Mouse (Mus musculus): ENCODE results near the gene Tmem174. TPM values are rescaled to one million over a fixed set of nuclear protein-coding genes. Genes with fewer than 3 reads are reported as not detected.

The Tmem174 gene
- not detected for polyA plus RNA-seq (2017; shearing (Covaris generic))

GRCm38 (mm10) chr13:98637145-98637544 is at the start of gene Tmem174:
Tmem174 (minus strand) TSS chr13:98637410.

Other genes starting within 250 kb of the Tmem174 start
- gene Gm10320, start 145.4 kb downstream of the Tmem174 start, polyA plus RNA-seq (2017; shearing (Covaris generic)) = not detected
- not detected for gene Tmem171, start 57.4 kb upstream of the Tmem174 start, polyA plus RNA-seq (2017; shearing (Covaris generic))
- 56.5 TPM for gene Fcho2, start 178.0 kb upstream of the Tmem174 start, polyA plus RNA-seq (2017; shearing (Covaris generic))

Measured in inflammation-experienced regulatory T-cells, adult 16 weeks (primary cell).